Mouse (Mus musculus) stomach, postnatal 0 days (tissue): ENCODE measurements around the gene Cd3d.

Experiments
- CTCF ChIP-seq: IDR thresholded peaks from 2 replicates; pipeline ENCODE4 v1.5.1; 2016; ENCODE audit warnings: antibody characterized with exemption, low read depth, mild to moderate bottlenecking, moderate library complexity
- EP300 ChIP-seq: optimal IDR thresholded peaks from 2 replicates; pipeline ENCODE3; 2016; ENCODE audit warnings: antibody characterized with exemption

GRCm38 (mm10) chr9:44981676-44982075 lies at the start of gene Cd3d:
- TF ChIP-seq CTCF (no peak), EP300 (no peak)
